In the genomic region with DNA sequence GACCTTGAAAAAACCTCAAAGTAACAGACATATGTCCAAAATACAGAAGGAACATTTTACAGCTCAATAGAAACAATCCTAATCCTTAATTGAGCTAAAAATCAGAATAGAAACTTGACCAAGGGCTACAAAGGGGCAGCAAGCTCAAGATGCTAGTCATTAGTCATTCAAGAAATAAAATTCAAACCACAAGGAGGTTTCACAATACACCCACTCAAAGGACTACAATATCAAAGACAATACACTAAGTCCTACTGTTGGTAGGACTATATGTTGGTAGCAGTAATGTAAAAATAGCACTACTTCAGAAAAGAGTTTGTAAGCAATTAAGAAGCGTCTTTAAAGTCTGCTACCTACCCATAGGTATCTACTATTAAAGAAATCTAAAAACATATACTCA, we compare ENCODE assay signal across 18 mouse cellular contexts. TPM values are rescaled to one million over a fixed set of nuclear protein-coding genes. Genes with fewer than 3 reads are reported as not detected.
DNase-seq lines count a peak whose midpoint lies in the region; TF ChIP-seq lines count a peak whose summit lies in the region.
"Had no signal": no experiment of that assay in that cellular context is flagged by ENCODE, and none has a peak within 500 bp of the region (broad histone marks: within the 10 kb centered on the region; RNA-seq: fewer than 3 reads in every experiment).

No protein-coding gene starts in this region.

- H3K4me3 ChIP-seq in myocyte: no peak overlapping the region
- H3K4me3 ChIP-seq: embryonic facial prominence, embryonic 12.5 days; forebrain, embryonic 12.5 days; heart, embryonic 13.5 days; hindbrain, embryonic 12.5 days had no signal

- H3K36me3 ChIP-seq in myocyte (ENCODE audit: control insufficient read depth, insufficient read depth): no peaks in the 10 kb centered on the region
- H3K36me3 ChIP-seq: embryonic facial prominence, embryonic 12.5 days; forebrain, embryonic 12.5 days; heart, embryonic 13.5 days; hindbrain, embryonic 12.5 days had no signal

- no peak overlapping the region for H3ac ChIP-seq in myocyte (ENCODE audit: control insufficient read depth, insufficient read length)

- peak; percentile 18 for DNase-seq in lung, postnatal 25 days (ENCODE audit: low spot score)
- no peak for DNase-seq in lung, adult 18-20 months
- DNase-seq in NIH3T3 (ENCODE audit: low read depth): peak; percentile 31
- DNase-seq in gonadal fat pad, adult 2 months (ENCODE audit: low read depth): peak; percentile 34
- no peak for DNase-seq in embryo, embryonic 11 days
- no peak for DNase-seq in thymus, postnatal 10 days (ENCODE audit: low spot score in 2 of 2)
- no peak for DNase-seq in right cerebral cortex, adult 2 months (ENCODE audit: low spot score in 2 of 2)
- DNase-seq: adrenal gland, postnatal 36 days; cerebellum, adult 2 months; cerebellum, postnatal 10 days; gastrocnemius, postnatal 14 days; heart, adult 11 months; heart, postnatal 4 days had no signal

- no peak for TF ChIP-seq POLR2A in myocyte (IDR thresholded peaks at IDR 0.05; ENCODE audit: insufficient read length, low read depth)

- H3K27me3 ChIP-seq in myocyte (ENCODE audit: control insufficient read depth, insufficient read depth, insufficient read length): no peaks in the 10 kb centered on the region
- H3K27me3 ChIP-seq: embryonic facial prominence, embryonic 12.5 days; forebrain, embryonic 12.5 days; heart, embryonic 13.5 days; hindbrain, embryonic 12.5 days had no signal

- peak overlapping the region; percentile 47 for H3K4me2 ChIP-seq in myocyte (ENCODE audit: low read depth)
- H3K4me2 ChIP-seq: embryonic facial prominence, embryonic 12.5 days; forebrain, embryonic 12.5 days; heart, embryonic 13.5 days; hindbrain, embryonic 12.5 days had no signal

- H3K79me2 ChIP-seq in myocyte (ENCODE audit: control insufficient read depth, insufficient read depth): peaks cover 92% of the 10 kb centered on the region

TF ChIP-seq in myocyte, 11 proteins besides CTCF, POLR2A, EP300 and RAD21:
- peak; percentile 94 for TF ChIP-seq CEBPB (IDR thresholded peaks at IDR 0.05; ENCODE audit: insufficient read depth, poor library complexity, severe bottlenecking)
- TF ChIP-seq SRF (IDR thresholded peaks at IDR 0.05; ENCODE audit: control insufficient read depth, insufficient read length, low read depth): no peak
- TF ChIP-seq POLR2AphosphoS2 (IDR thresholded peaks at IDR 0.05; ENCODE audit: insufficient read length, low read depth): no peak
TF ChIP-seq in myocyte: peak in this region for 1.

RNA-seq across cellular contexts. Expression of a gene that starts 27.7 kb away (rescaled TPM):
- 29.0 and 30.9 TPM in 2 replicates for polyA plus RNA-seq in gonadal fat pad, adult 2 months (2012; rRNA removed)
- polyA plus RNA-seq in myocyte (2012; fragmentation: generic; extraction: Trizol): 9.5 TPM

Comparison
In these comparisons a context has a peak if more than half of its experiments do, and no peak if none do; other contexts are left out.
1. DNase-seq: peak in lung, postnatal 25 days (single experiment), NIH3T3 (single experiment) and gonadal fat pad, adult 2 months (single experiment); none in lung, adult 18-20 months (0 of 2), embryo, embryonic 11 days (single experiment), thymus, postnatal 10 days (0 of 2) and right cerebral cortex, adult 2 months (0 of 2).